Mouse (Mus musculus) kidney, adult 8-10 months (tissue): ENCODE measurements around the gene Foxa2.

Experiments used
- DNase-seq, 2 experiments: peaks; one replicate each; pipeline ENCODE4 v3.0.0; 2022

Foxa2 gene

GRCm38 (mm10) chr2:147998206-147998966 is 48.4 kb downstream of the Foxa2 start:
- no peak for DNase-seq

DNA sequence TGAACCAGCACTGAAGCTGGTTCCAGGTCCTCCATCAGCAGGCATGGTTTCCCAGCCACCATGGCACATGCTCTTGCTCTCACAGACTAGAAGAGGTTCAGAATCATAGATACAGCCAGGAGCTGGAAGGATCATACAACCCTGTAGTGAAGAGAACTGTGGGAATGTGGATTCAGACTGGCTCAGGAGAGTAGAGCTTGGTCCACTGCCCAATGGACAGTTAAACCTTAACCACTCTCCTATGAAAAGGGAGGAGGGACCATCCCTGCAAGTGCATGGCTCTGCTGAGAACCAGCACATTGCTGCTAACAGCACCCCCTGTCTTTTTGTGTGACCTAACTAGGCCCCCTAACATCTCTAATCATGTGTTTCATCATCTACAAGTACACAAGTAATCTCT is 50.0 kb downstream of the Foxa2 start:
- DNase-seq = peak; percentile 33 to 37

DNA sequence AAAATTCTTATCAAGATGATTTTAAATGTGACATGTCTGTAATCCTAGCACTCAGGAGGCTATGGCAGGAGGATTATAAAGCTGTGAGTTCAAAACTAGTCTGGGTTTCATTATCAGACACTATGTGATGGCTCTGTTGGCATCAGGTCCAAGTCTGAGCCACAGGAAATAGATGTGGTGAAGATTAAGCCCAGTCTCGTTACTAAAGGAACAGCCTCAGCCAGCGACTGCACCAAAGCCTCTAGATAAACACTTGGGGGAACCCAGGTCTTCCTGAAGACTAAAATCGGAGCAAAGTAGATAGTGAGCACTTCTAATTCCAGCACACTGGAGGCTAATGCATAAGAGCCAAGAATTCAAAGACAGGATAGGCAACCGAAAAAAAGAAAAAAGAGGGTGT is 52.9 kb downstream of the Foxa2 start:
- DNase-seq = no peak

DNA sequence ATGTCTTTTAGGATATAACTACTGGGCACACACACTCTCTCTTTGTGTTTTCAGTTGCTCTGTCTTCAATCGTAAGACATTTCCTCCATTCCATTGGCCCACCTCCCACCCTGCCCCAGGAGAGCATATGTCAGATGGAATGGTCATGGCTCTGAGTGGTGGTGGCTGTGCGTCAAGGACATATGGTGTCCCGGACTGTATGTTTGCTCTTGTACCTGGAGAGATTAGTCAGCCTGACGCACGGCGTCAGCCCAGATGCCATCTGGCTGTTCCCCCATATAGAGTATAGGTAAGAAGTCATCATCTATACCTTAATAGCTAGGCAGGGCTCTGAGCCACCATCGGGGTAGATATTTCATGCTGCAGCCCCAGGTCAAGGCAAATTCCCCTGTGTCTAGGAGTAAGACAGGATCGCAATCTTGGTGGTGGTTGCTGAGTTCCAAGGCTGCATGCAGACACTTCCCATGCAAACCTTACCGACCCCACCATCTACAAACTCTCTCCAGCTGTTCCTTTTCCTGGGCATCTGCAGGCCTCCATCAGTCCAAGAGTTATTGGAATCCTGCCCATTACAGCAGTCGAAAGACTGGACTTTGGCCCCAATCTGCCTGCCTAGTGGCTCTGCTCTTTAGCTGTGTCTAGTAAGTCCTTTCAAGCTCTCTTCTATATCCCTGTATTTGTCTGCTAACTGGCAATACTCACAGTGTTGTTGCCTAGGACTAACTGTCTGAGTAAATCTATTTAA is 53.7 kb downstream of the Foxa2 start:
- peak; percentile 63 to 68 for DNase-seq
